Mouse (Mus musculus) layer of hippocampus, adult 6 months (tissue): ENCODE results near the gene Doxl2. TPM values are rescaled to one million over a fixed set of nuclear protein-coding genes. Genes with fewer than 3 reads are reported as not detected.

Experiments used
- long read RNA-seq, 2 experiments: library from polyadenylated mRNA; unstranded; transcript quantifications; one replicate each; pipeline ENCODE4 v2.0.0; 2019 to 2020
- polyA plus RNA-seq: library from polyadenylated mRNA; unstranded; fragments of <200 nt; fragmentation: Nextera tagmentation; gene quantifications from 2 replicates; pipeline ENCODE4 v1.2.3, GENCODE M21; 2021

Gene Doxl2
- polyA plus RNA-seq = not detected in 2 replicates
- long read RNA-seq, experiment 1 = 0 reads
- long read RNA-seq, experiment 2 = 0 reads

DNA sequence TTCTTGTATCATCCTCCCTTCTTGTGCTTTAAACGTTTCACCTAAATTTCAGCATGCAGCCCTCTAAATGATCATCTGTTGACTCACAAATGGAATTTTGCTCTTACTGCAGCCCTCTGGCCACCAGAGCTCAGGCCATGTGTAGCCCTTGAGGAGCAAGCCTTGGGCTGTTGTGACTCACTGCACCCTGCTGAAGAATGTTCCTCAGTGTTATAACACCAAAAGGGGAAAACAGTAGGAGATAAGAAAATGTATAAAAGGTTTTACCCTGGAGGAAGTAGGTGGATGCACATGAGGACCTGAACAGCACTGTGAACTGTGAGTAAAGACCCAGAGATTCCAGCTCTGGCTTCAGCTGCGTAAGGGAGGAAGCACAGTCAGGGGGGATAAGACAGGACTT is at the start of gene Doxl2:
Doxl2 (plus strand) TSS at position 301 of the 400 bp plus-strand sequence.

GRCm38 (mm10) chr6:48929595-48929994 is 45.2 kb upstream of the Doxl2 start, which contains the start of gene 1600015I10Rik:
Gene 1600015I10Rik, plus strand, starts transcription at chr6:48929895.

DNA sequence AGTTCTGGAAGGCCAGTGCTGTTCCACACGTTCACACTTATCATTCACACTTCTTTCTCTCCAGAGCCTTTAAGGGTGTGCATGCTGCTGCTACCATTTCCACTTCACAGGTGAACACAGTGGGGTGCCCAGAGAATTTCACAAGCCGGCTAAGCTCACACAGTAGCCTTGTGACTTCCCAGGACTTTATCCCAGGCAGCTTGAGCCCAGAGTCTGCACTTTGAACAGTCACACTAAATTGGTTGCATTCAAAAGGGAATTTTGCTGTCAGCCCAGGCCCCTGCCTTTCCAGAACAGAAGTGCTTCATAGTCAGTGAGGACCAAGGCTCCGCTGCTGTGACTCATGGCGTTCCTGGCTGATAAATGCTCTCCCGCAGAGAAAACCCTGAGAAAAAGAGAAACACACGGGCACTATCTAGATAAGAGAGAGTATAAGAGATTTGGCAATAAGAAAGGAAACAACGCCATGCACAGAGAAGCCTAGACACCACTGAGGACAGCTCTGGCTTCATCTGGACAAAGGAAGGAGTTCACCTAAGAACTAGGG is 11.8 kb downstream of the Doxl2 start, which contains the start of gene Svs1:
Svs1 (plus strand) TSS at position 418 of the 547 bp plus-strand sequence.

Other genes with a start within 250 kb of the Doxl2 start
- 2.5 and 3.3 TPM in 2 replicates for gene Gimap1, start 235.9 kb upstream of the Doxl2 start, polyA plus RNA-seq
- gene Gimap5, start 228.8 kb upstream of the Doxl2 start, polyA plus RNA-seq = 0.60 and 0.82 TPM in 2 replicates
- 0.06 TPM in 1 of 2 replicates, not detected in the other for gene Gimap3, start 204.1 kb upstream of the Doxl2 start, polyA plus RNA-seq
- 59.6 and 66.9 TPM in 2 replicates for gene Tmem176a, start 134.0 kb upstream of the Doxl2 start, polyA plus RNA-seq
- gene Tmem176b, start 133.5 kb upstream of the Doxl2 start, polyA plus RNA-seq = 94.2 and 95.1 TPM in 2 replicates
- gene Aoc1, start 102.1 kb upstream of the Doxl2 start, polyA plus RNA-seq = 0.20 and 0.40 TPM in 2 replicates
- not detected in 2 replicates for gene 1600015I10Rik, start 45.1 kb upstream of the Doxl2 start, polyA plus RNA-seq
- gene Svs1, start 11.9 kb downstream of the Doxl2 start, polyA plus RNA-seq = not detected in 2 replicates
- gene Gpnmb, start 61.6 kb downstream of the Doxl2 start, polyA plus RNA-seq = 2.9 and 6.1 TPM in 2 replicates
- 28.1 and 34.7 TPM in 2 replicates for gene Malsu1, start 98.8 kb downstream of the Doxl2 start, polyA plus RNA-seq
- gene Igf2bp3, start 240.0 kb downstream of the Doxl2 start, polyA plus RNA-seq = 2.8 and 4.8 TPM in 2 replicates